Mouse (Mus musculus): Measurements from ENCODE around the gene Elfn2. TPM values are rescaled to one million over a fixed set of nuclear protein-coding genes. Genes with fewer than 3 reads are reported as not detected.

Gene Elfn2
- polyA plus RNA-seq, 1 experiment from 2014 or later = 3.7 TPM

DNA sequence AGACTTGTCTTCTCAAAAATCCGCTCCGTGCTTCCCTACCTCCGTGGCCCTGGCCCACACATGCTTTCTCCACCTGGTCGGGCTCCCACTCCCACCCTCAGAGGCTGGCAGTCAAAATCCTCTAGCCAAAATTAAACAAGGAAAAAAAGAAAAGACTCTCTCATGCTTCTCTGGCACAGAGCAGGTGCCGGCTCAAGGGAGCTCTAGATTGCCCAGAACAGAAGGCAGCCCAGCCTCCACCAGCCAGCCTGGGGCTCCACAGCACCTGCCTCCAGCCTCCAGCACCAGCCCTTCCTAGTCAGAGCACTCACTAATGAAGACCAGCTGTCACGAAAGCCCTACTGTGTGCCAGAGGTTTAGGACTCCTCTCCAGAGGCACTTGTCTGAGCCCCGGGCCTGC, 4.8 kb downstream of the Elfn2 start:
- Histone ChIP-seq H3K9ac (ENCODE audit: low read length) (no peak overlapping the region), H3K4me1 (ENCODE audit: control insufficient read depth, insufficient read depth, low read length) (peaks cover 25% of the 10 kb centered on the region), H3K27me3 (replicated peaks; ENCODE audit: control insufficient read depth, insufficient read depth, low read length) (peaks cover 27% of the 10 kb centered on the region), H3K36me3 (ENCODE audit: control insufficient read depth, insufficient read depth, low read length) (no peaks in the 10 kb centered on the region), H3K4me3 (ENCODE audit: low read depth, low read length) (no peak overlapping the region), H3K27ac (ENCODE audit: low read depth, low read length) (no peak overlapping the region), H3K9me3 (replicated peaks; ENCODE audit: control insufficient read depth, low read length) (no peaks in the 10 kb centered on the region), H3K4me2 (ENCODE audit: low read length) (no peak overlapping the region)
- WGBS = 84% methylated on average over 7 of the region's 7 CpGs
- ATAC-seq (no peak), DNase-seq (ENCODE audit: low spot score) (peak; percentile 22)

DNA sequence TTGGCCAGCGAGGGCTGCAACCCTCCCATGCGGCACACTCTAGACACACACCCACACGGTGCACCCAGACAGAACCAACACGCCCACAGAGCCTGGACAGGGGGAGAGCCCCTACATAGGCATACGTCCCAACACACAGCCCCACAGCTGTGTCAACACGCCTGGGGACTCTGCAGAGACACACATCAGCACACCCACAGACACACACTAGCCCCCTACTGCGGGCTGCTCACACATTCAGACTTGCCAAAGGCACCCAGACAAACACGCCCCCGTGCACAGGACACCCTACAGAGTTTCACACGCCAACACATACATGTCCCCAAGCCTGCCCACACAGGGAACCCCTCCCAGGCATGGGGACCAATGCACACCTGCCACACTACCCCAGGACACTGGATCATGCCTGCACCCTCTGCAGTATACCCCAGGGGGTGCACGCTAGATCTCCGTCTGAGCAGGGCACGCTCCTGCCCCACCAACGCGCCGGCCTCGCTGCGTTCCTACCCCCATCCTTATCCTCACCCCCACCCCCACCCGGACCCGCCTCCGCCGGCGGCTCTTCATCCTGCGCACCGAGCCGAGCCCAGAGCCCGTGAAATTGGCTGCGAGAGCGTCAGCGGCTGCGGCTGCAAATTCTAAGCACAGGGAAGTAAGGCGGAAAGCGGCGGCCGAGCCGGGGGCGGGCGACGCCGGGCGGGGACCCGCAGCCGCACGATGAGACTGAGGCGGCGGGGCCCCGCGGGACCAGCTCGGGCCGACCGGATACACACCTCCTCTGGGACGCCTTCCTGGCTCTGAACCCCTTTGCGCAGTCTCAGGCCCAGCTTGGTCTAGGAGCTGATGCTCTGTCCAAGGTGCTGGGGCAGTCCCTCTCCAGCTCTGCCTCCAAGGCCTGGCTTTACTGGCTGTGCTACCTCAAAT, 6.0 kb downstream of the Elfn2 start:
- ATAC-seq (peak; percentile 16; the same call in 1 of the 2 replicates), DNase-seq (ENCODE audit: low spot score) (peak; percentile 48)
- Histone ChIP-seq H3K4me3 (ENCODE audit: low read depth, low read length) (peak overlapping the region; percentile 24), H3K27me3 (replicated peaks; ENCODE audit: control insufficient read depth, insufficient read depth, low read length) (peaks cover 20% of the 10 kb centered on the region; the same call in 1 of the 2 replicates), H3K27ac (ENCODE audit: low read depth, low read length) (no peak overlapping the region), H3K9me3 (replicated peaks; ENCODE audit: control insufficient read depth, low read length) (no peaks in the 10 kb centered on the region), H3K36me3 (ENCODE audit: control insufficient read depth, insufficient read depth, low read length) (no peaks in the 10 kb centered on the region), H3K9ac (ENCODE audit: low read length) (peak overlapping the region; percentile 52), H3K4me1 (ENCODE audit: control insufficient read depth, insufficient read depth, low read length) (peaks cover 25% of the 10 kb centered on the region), H3K4me2 (ENCODE audit: low read length) (peak overlapping the region; percentile 57)
- 10% methylated on average over 53 of the region's 53 CpGs for whole genome bisulfite sequencing

DNA sequence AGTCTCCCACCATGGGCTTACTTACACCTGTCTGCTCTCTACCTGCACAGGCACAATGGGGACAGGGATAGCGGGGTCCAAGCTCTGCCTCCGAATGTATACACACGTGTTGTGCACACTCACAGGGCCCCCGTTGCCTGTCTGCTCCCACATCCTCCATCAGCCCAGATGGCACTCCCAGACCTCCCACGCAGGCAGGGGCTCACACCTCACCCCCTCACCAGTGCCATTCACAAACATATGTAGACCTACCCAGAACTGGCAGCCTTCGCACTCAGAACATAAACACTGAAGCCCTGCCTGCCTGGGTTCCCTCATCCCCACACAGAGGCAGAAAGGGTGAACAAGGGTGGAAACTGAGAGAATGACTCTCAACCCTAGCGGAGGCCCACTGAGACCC, 6.6 kb downstream of the Elfn2 start:
- no peak overlapping the region for H3K27ac ChIP-seq (ENCODE audit: low read depth, low read length)
- 56% methylated on average over 7 of the region's 7 CpGs for WGBS
- H3K4me2 ChIP-seq (ENCODE audit: low read length) = peak overlapping the region; percentile 57; the same call in 1 of the 2 replicates
- peaks cover 25% of the 10 kb centered on the region for H3K4me1 ChIP-seq (ENCODE audit: control insufficient read depth, insufficient read depth, low read length)
- H3K4me3 ChIP-seq (ENCODE audit: low read depth, low read length) = no peak overlapping the region
- no peak for DNase-seq (ENCODE audit: low spot score)
- H3K27me3 ChIP-seq (replicated peaks; ENCODE audit: control insufficient read depth, insufficient read depth, low read length) = peaks cover 20% of the 10 kb centered on the region; the same call in 1 of the 2 replicates
- H3K9me3 ChIP-seq (replicated peaks; ENCODE audit: control insufficient read depth, low read length) = no peaks in the 10 kb centered on the region
- peak; percentile 14; the same call in 1 of the 2 replicates for ATAC-seq
- H3K36me3 ChIP-seq (ENCODE audit: control insufficient read depth, insufficient read depth, low read length) = no peaks in the 10 kb centered on the region
- H3K9ac ChIP-seq (ENCODE audit: low read length) = no peak overlapping the region

DNA sequence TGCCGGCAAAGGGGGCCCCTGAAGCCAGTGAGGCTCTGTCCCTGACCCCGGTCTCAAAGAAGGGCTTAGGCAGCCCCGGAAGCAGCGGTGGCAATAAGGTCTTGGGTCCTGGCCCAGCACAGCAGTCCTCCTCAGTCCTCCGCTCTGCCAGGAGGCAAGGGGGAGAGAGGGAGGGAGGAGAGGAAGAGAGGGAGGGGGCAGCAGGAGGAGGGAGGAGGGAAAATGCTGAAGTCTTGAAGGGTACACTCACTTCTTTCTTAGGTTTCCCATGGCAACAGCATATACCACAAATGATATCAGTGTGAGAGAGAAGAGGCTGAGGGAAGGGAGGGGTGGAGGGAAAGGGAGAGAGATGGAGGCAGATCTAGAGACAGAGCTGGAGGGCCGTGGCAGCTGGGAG, 7.9 kb downstream of the Elfn2 start:
- DNase-seq (ENCODE audit: low spot score) (peak; percentile 86), ATAC-seq (peak; percentile 67)
- peak overlapping the region; percentile 1; the same call in 1 of the 2 replicates for H3K9ac ChIP-seq (ENCODE audit: low read length)
- peak overlapping the region; percentile 56; the same call in 1 of the 2 replicates for H3K27ac ChIP-seq (ENCODE audit: low read depth, low read length)
- peaks cover 20% of the 10 kb centered on the region; the same call in 1 of the 2 replicates for H3K27me3 ChIP-seq (replicated peaks; ENCODE audit: control insufficient read depth, insufficient read depth, low read length)
- no peak overlapping the region for H3K4me3 ChIP-seq (ENCODE audit: low read depth, low read length)
- peaks cover 25% of the 10 kb centered on the region for H3K4me1 ChIP-seq (ENCODE audit: control insufficient read depth, insufficient read depth, low read length)
- H3K36me3 ChIP-seq (ENCODE audit: control insufficient read depth, insufficient read depth, low read length) = no peaks in the 10 kb centered on the region
- H3K9me3 ChIP-seq (replicated peaks; ENCODE audit: control insufficient read depth, low read length) = no peaks in the 10 kb centered on the region
- WGBS = 33% methylated on average over 6 of the region's 6 CpGs
- H3K4me2 ChIP-seq (ENCODE audit: low read length) = peak overlapping the region; percentile 23

DNA sequence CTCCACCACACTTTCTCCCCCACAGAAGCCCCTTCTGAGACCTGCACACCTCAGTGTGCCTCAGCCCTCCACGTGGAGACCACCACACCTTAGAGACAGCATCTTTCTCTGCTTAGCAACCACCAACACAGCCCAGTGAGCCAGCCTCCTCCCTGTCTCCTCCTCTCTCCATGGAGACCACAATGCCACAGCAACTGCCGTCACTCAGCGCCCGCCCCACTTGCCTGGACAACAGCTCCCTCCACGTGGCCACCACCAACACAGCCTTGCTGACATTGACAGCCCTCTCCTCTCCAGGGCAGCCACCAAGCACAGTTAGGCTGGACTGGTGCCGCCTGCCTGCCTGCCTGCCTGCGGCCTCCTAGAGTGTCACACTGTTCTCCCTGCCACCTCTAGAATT, 8.8 kb downstream of the Elfn2 start:
- DNase-seq (ENCODE audit: low spot score) = peak; percentile 72
- Histone ChIP-seq H3K9ac (ENCODE audit: low read length) (peak overlapping the region; percentile 1; the same call in 1 of the 2 replicates), H3K4me2 (ENCODE audit: low read length) (peak overlapping the region; percentile 23; the same call in 1 of the 2 replicates), H3K36me3 (ENCODE audit: control insufficient read depth, insufficient read depth, low read length) (no peaks in the 10 kb centered on the region), H3K27me3 (replicated peaks; ENCODE audit: control insufficient read depth, insufficient read depth, low read length) (peaks cover 16% of the 10 kb centered on the region; the same call in 1 of the 2 replicates), H3K4me1 (ENCODE audit: control insufficient read depth, insufficient read depth, low read length) (peaks cover 25% of the 10 kb centered on the region), H3K4me3 (ENCODE audit: low read depth, low read length) (no peak overlapping the region), H3K27ac (ENCODE audit: low read depth, low read length) (peak overlapping the region; percentile 56), H3K9me3 (replicated peaks; ENCODE audit: control insufficient read depth, low read length) (no peaks in the 10 kb centered on the region)
- 18% methylated on average over 7 of the region's 7 CpGs for WGBS
- ATAC-seq = peak; percentile 56

DNA sequence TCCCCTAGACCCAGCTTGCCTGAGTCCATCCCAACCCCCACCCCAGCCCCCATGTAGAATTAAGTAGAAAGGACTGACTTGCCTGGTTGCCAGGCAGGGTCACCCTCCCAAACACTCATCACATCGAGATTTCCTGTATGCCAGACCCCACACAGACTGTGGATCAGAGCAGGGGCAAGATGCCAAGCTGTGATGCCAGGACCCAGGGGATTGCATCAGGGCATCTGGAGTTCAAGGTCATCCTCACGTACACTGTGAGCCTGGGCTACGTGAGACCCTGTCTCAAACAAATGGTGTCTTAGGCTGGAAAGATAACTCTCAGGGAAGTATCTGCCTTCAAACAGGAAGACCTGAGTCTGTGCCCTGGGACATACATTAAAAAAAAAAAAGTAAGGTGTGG, 11.9 kb downstream of the Elfn2 start:
- no peaks in the 10 kb centered on the region for H3K36me3 ChIP-seq (ENCODE audit: control insufficient read depth, insufficient read depth, low read length)
- WGBS = 47% methylated on average over 3 of the region's 3 CpGs
- ATAC-seq (no peak), DNase-seq (ENCODE audit: low spot score) (no peak)
- 0 out of 2 replicates have a peak, but pooled peaks cover under 1% of the 10 kb centered on the region for H3K27me3 ChIP-seq (replicated peaks; ENCODE audit: control insufficient read depth, insufficient read depth, low read length)
- H3K9ac ChIP-seq (ENCODE audit: low read length) = no peak overlapping the region
- H3K4me3 ChIP-seq (ENCODE audit: low read depth, low read length) = no peak overlapping the region
- H3K4me1 ChIP-seq (ENCODE audit: control insufficient read depth, insufficient read depth, low read length) = peaks cover 14% of the 10 kb centered on the region
- no peak overlapping the region for H3K4me2 ChIP-seq (ENCODE audit: low read length)
- H3K9me3 ChIP-seq (replicated peaks; ENCODE audit: control insufficient read depth, low read length) = no peaks in the 10 kb centered on the region
- no peak overlapping the region for H3K27ac ChIP-seq (ENCODE audit: low read depth, low read length)

- DNase-seq (ENCODE audit: low spot score) (no peak), ATAC-seq (no peak)
- no peaks in the 10 kb centered on the region for H3K9me3 ChIP-seq (replicated peaks; ENCODE audit: control insufficient read depth, low read length)
- H3K4me2 ChIP-seq (ENCODE audit: low read length) = no peak overlapping the region
- H3K36me3 ChIP-seq (ENCODE audit: control insufficient read depth, insufficient read depth, low read length) = no peaks in the 10 kb centered on the region
- H3K4me1 ChIP-seq (ENCODE audit: control insufficient read depth, insufficient read depth, low read length) = peaks cover under 1% of the 10 kb centered on the region; the same call in 1 of the 2 replicates
- H3K4me3 ChIP-seq (ENCODE audit: low read depth, low read length) = no peak overlapping the region
- no peaks in the 10 kb centered on the region for H3K27me3 ChIP-seq (replicated peaks; ENCODE audit: control insufficient read depth, insufficient read depth, low read length)
- no peak overlapping the region for H3K27ac ChIP-seq (ENCODE audit: low read depth, low read length)
- 46% methylated on average over 4 of the region's 4 CpGs for WGBS
- H3K9ac ChIP-seq (ENCODE audit: low read length) = no peak overlapping the region
Measured at GRCm38 (mm10) chr15:78704824-78705223, 13.7 kb downstream of the Elfn2 start.

GRCm38 (mm10) chr15:78704007-78704406, 14.6 kb downstream of the Elfn2 start:
- ATAC-seq (no peak), DNase-seq (ENCODE audit: low spot score) (no peak)
- H3K4me3 ChIP-seq (ENCODE audit: low read depth, low read length) = no peak overlapping the region
- 90% methylated on average over 3 of the region's 3 CpGs for WGBS
- no peak overlapping the region for H3K27ac ChIP-seq (ENCODE audit: low read depth, low read length)
- no peaks in the 10 kb centered on the region for H3K27me3 ChIP-seq (replicated peaks; ENCODE audit: control insufficient read depth, insufficient read depth, low read length)
- peaks cover 1% of the 10 kb centered on the region; the same call in 1 of the 2 replicates for H3K4me1 ChIP-seq (ENCODE audit: control insufficient read depth, insufficient read depth, low read length)
- H3K4me2 ChIP-seq (ENCODE audit: low read length) = no peak overlapping the region
- no peak overlapping the region for H3K9ac ChIP-seq (ENCODE audit: low read length)
- no peaks in the 10 kb centered on the region for H3K36me3 ChIP-seq (ENCODE audit: control insufficient read depth, insufficient read depth, low read length)
- H3K9me3 ChIP-seq (replicated peaks; ENCODE audit: control insufficient read depth, low read length) = no peaks in the 10 kb centered on the region

GRCm38 (mm10) chr15:78700420-78700819, 18.2 kb downstream of the Elfn2 start:
- peaks cover 18% of the 10 kb centered on the region for H3K4me1 ChIP-seq (ENCODE audit: control insufficient read depth, insufficient read depth, low read length)
- 87% methylated on average over 2 of the region's 2 CpGs for whole genome bisulfite sequencing
- ATAC-seq = no peak

More at GRCm38 (mm10) chr15:78700420-78700819, 18.2 kb downstream of the Elfn2 start:
- Histone ChIP-seq H3K9me3 (replicated peaks; ENCODE audit: control insufficient read depth, low read length) (no peaks in the 10 kb centered on the region), H3K4me2 (ENCODE audit: low read length) (no peak overlapping the region), H3K27me3 (replicated peaks; ENCODE audit: control insufficient read depth, insufficient read depth, low read length) (no peaks in the 10 kb centered on the region), H3K36me3 (ENCODE audit: control insufficient read depth, insufficient read depth, low read length) (no peaks in the 10 kb centered on the region), H3K27ac (ENCODE audit: low read depth, low read length) (no peak overlapping the region), H3K4me3 (ENCODE audit: low read depth, low read length) (no peak overlapping the region), H3K9ac (ENCODE audit: low read length) (no peak overlapping the region)
- DNase-seq (ENCODE audit: low spot score) = no peak

Data from forebrain, embryonic 14.5 days (tissue).